20 mouse cellular contexts compared by ENCODE assay signal in genomic region chr13:114493826-114494225, GRCm38 (mm10). TPM values are rescaled to one million over a fixed set of nuclear protein-coding genes. Genes with fewer than 3 reads are reported as not detected.
"Had no signal": no experiment of that assay in that cellular context is flagged by ENCODE, and none has a peak within 500 bp of the region (broad histone marks: within the 10 kb centered on the region; RNA-seq: fewer than 3 reads in every experiment).

No protein-coding gene starts in this region.

- H3K36me3 ChIP-seq: lung, embryonic 15.5 days; midbrain, embryonic 10.5 days; midbrain, embryonic 12.5 days; neural tube, embryonic 13.5 days; neural tube, embryonic 15.5 days had no signal

- H3K9me3 ChIP-seq: lung, embryonic 15.5 days; megakaryocyte, embryonic 14.5 days; midbrain, embryonic 10.5 days; midbrain, embryonic 12.5 days; neural tube, embryonic 13.5 days; neural tube, embryonic 15.5 days had no signal

- H3K4me1 ChIP-seq: lung, embryonic 15.5 days; megakaryocyte, embryonic 14.5 days; midbrain, embryonic 10.5 days; midbrain, embryonic 12.5 days; neural tube, embryonic 13.5 days; neural tube, embryonic 15.5 days had no signal

- H3K4me3 ChIP-seq: lung, embryonic 15.5 days; megakaryocyte, embryonic 14.5 days; midbrain, embryonic 10.5 days; midbrain, embryonic 12.5 days; myocyte; neural tube, embryonic 13.5 days; neural tube, embryonic 15.5 days had no signal

- H3K27me3 ChIP-seq: lung, embryonic 15.5 days; megakaryocyte, embryonic 14.5 days; midbrain, embryonic 12.5 days; neural tube, embryonic 13.5 days; neural tube, embryonic 15.5 days had no signal

- H3K27ac ChIP-seq: lung, embryonic 15.5 days; macrophage; midbrain, embryonic 10.5 days; midbrain, embryonic 12.5 days; neural tube, embryonic 13.5 days; neural tube, embryonic 15.5 days had no signal

- DNase-seq: liver, postnatal 0 days; lung, adult 2 months; lung, postnatal 14 days; lung, postnatal 36 days; midbrain, embryonic 14.5 days; right cerebral cortex, adult 18-20 months; right cerebral cortex, postnatal 25 days; right cerebral cortex, postnatal 4 days; spleen, adult 18-20 months; thymus, adult 18-20 months; thymus, postnatal 14 days; thymus, postnatal 36 days had no signal

RNA-seq across cellular contexts. Expression of gene Fst, which starts 35.1 kb away (rescaled TPM):
- polyA plus RNA-seq: macrophage had no signal
